Mouse (Mus musculus) heart, embryonic 11.5 days (tissue): ENCODE results near the gene Safb2. TPM values are rescaled to one million over a fixed set of nuclear protein-coding genes. Genes with fewer than 3 reads are reported as not detected.

Experiments used
- ATAC-seq: fragments of 200-750 bp; cut with Nextera tagmentation; replicated peaks from 2 replicates; pipeline ENCODE4 v1.8.0; 2017; ENCODE audit warnings: moderate library complexity; ENCODE audit not compliant: insufficient number of reproducible peaks, low FRiP score, low TSS enrichment
- H3K27ac ChIP-seq: fragments of 300-500 bp; sonication (generic); 2 replicates; pipeline ENCODE4 v1.5.1; 2014; ENCODE audit warnings: mild to moderate bottlenecking, low read depth, low read length
- H3K27me3 ChIP-seq: fragments of 300-500 bp; sonication (generic); 2 replicates; pipeline ENCODE4 v1.6.1; 2014; ENCODE audit warnings: mild to moderate bottlenecking, low read length, mixed read lengths; ENCODE audit not compliant: control insufficient read depth, insufficient read depth
- H3K36me3 ChIP-seq: fragments of 300-500 bp; sonication (generic); 2 replicates; pipeline ENCODE4 v1.6.1; 2014; ENCODE audit warnings: mild to moderate bottlenecking, low read length, moderate library complexity, mixed read lengths; ENCODE audit not compliant: control insufficient read depth, insufficient read depth
- H3K4me1 ChIP-seq: fragments of 300-500 bp; sonication (generic); 2 replicates; pipeline ENCODE4 v1.6.1; 2014; ENCODE audit warnings: low read length; ENCODE audit not compliant: control insufficient read depth, insufficient read depth
- H3K4me2 ChIP-seq: fragments of 300-500 bp; sonication (generic); 2 replicates; pipeline ENCODE4 v1.6.1; 2014; ENCODE audit warnings: mild to moderate bottlenecking, moderate library complexity
- H3K4me3 ChIP-seq: fragments of 300-500 bp; sonication (generic); 2 replicates; pipeline ENCODE4 v1.5.1; 2014; ENCODE audit warnings: low read depth, low read length
- H3K9ac ChIP-seq: fragments of 300-500 bp; sonication (generic); 2 replicates; pipeline ENCODE4 v1.6.1; 2014; ENCODE audit warnings: mild to moderate bottlenecking, low read depth, low read length, moderate library complexity
- H3K9me3 ChIP-seq: fragments of 300-500 bp; sonication (generic); replicated peaks from 2 replicates; pipeline ENCODE4 v1.6.1; 2016; ENCODE audit warnings: low read length; ENCODE audit not compliant: control insufficient read depth
- WGBS: fragments of 180-500 bp; shearing (Covaris S2); extraction: QIAGEN DNeasy Blood & Tissue Kit; methylation state at CpG from one replicate; pipeline ENCODE4 v1.1.7; 2014; ENCODE audit not compliant: insufficient replicate concordance; 5-methylcytosine and 5-hydroxymethylcytosine counted together
- polyA plus RNA-seq: library from polyadenylated mRNA; unstranded; fragments of >200 nt; fragmentation: Nextera tagmentation; extraction: Ambion mirVana; gene quantifications from 2 replicates; pipeline ENCODE4 v1.2.1, GENCODE M21; 2014

The Safb2 gene
- polyA plus RNA-seq, 1 experiment from 2014 or later = 47.7 TPM

DNA sequence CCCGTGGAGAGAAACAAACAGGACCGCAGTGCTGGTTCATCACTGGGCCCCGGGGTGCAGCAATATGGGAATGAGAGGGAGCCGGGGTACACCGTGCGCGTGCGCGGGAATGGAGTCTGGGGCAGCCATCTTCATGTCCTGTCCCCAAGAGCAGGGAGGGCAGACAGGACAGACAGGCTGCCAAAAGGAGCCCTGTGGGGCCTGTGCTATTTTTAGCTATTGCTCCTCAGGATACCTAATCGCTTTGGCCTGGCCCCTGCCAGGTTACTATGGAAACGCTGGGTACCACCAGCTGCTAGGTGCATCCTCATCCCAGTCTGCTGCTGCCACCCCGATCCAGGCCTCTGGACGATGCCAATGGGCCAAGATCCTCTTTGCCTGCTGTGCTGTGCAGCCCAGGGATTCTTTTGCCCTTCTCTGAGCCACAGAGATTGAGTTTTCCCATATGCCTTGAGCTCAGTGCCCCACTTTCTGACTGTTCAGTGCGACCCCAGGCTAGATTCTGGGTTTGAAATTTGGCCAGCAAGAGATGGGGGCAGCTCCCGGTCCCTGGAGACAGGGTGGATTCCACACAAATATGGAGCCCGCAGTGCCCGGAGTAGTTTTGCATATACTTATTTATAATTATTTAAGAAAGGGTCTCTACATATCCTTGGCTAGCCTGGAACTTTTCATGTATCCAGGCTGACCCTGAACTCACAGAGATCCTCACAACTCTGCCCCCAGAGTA lies 37.1 kb downstream of the Safb2 start:
- H3K27me3 ChIP-seq = 0 out of 2 replicates have a peak, but pooled peaks cover under 1% of the 10 kb centered on the region
- WGBS = 63% methylated on average over 17 of the region's 17 CpGs
- ATAC-seq = no peak
- H3K9me3 ChIP-seq = no peaks in the 10 kb centered on the region
- no peak overlapping the region for H3K4me2 ChIP-seq
- no peaks in the 10 kb centered on the region for H3K4me1 ChIP-seq
- no peak overlapping the region for H3K27ac ChIP-seq
- H3K9ac ChIP-seq = no peak overlapping the region
- no peaks in the 10 kb centered on the region for H3K36me3 ChIP-seq
- H3K4me3 ChIP-seq = no peak overlapping the region

DNA sequence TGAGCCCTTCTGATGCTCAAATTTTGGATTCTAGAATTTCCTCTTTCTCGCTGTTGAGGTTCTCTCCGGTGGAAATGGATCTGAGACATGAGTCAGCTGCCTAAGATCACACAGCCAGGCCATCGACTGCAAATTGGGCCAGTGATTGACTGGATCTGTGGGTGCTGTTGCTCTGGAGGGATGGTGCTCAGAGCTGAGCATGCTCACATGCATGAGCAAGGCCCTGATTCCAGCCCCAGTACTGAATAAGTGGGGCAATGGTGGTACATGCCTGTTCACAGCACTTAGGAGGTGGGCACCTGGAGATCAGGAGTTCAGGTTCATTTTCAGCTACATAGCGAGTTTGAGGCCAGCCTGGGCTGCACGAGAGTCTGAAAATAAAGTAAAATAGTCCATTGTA lies 37.8 kb downstream of the Safb2 start:
- no peaks in the 10 kb centered on the region for H3K4me1 ChIP-seq
- no peak overlapping the region for H3K9ac ChIP-seq
- H3K4me2 ChIP-seq = no peak overlapping the region
- no peaks in the 10 kb centered on the region for H3K36me3 ChIP-seq
- WGBS = 84% methylated on average over 5 of the region's 5 CpGs
- no peak overlapping the region for H3K4me3 ChIP-seq
- no peaks in the 10 kb centered on the region for H3K9me3 ChIP-seq
- H3K27ac ChIP-seq = no peak overlapping the region
- no peak for ATAC-seq
- 0 out of 2 replicates have a peak, but pooled peaks cover 5% of the 10 kb centered on the region for H3K27me3 ChIP-seq

DNA sequence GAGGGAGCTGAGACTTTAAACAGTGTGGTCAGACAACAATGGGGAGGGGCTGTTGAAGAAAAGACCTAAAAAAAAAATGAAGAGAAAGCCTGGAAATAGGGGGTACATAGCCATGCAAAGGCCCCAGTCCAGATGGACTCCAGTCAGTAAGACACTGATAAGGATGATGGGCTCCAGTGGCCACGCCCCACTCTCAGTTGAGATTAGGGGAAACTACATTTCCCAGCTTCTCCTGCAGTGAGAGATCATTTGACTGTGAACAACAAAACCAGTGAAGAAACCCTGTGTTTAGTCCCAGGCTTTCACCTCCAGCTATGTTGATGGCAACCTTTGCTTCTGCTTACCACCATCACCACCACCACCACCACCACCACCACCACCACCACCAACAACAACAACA lies 38.4 kb downstream of the Safb2 start:
- no peak overlapping the region for H3K4me2 ChIP-seq
- H3K4me3 ChIP-seq = no peak overlapping the region
- H3K9ac ChIP-seq = no peak overlapping the region
- 53% methylated on average over 1 of the region's 1 CpGs for WGBS
- H3K4me1 ChIP-seq = no peaks in the 10 kb centered on the region
- no peaks in the 10 kb centered on the region for H3K9me3 ChIP-seq
- H3K36me3 ChIP-seq = no peaks in the 10 kb centered on the region
- no peak for ATAC-seq
- H3K27ac ChIP-seq = no peak overlapping the region
- H3K27me3 ChIP-seq = 0 out of 2 replicates have a peak, but pooled peaks cover 5% of the 10 kb centered on the region

DNA sequence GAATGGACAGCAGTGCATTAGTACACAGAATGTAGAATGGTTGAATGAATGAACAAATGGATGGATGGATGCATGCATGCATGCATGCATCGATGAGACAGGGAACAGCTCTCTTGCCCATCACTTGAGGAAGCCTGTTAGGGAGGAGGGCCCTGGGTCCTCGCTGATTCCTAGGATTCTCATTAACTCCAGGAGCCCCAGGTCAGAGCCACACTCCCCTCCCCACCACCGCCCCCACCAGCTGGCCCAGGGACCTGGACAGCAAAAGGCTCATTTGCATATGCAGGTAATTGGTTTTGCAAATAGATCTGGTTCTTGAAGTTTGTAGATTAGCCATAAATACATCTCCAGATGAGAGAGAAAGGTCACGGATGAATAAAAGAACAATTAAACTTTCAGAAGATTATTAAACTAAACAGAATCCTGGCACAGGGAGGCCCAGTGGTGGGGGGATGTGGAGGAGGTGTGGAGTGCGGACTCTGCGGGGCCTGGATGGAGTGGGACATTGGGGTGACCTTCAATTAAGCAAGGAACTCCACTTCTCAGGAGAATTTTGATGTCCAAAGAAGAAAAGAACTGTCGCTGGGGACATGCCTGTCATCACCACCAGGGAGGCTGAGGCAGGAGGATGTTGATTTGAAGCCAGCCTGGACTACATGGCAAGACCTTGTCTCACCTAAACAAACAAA lies 39.5 kb downstream of the Safb2 start:
- Histone ChIP-seq H3K4me2 (no peak overlapping the region), H3K27ac (no peak overlapping the region), H3K9ac (no peak overlapping the region), H3K27me3 (peaks cover 5% of the 10 kb centered on the region; the same call in 1 of the 2 replicates), H3K36me3 (no peaks in the 10 kb centered on the region), H3K4me3 (no peak overlapping the region), H3K9me3 (no peaks in the 10 kb centered on the region), H3K4me1 (no peaks in the 10 kb centered on the region)
- ATAC-seq = no peak
- WGBS = 76% methylated on average over 7 of the region's 7 CpGs

DNA sequence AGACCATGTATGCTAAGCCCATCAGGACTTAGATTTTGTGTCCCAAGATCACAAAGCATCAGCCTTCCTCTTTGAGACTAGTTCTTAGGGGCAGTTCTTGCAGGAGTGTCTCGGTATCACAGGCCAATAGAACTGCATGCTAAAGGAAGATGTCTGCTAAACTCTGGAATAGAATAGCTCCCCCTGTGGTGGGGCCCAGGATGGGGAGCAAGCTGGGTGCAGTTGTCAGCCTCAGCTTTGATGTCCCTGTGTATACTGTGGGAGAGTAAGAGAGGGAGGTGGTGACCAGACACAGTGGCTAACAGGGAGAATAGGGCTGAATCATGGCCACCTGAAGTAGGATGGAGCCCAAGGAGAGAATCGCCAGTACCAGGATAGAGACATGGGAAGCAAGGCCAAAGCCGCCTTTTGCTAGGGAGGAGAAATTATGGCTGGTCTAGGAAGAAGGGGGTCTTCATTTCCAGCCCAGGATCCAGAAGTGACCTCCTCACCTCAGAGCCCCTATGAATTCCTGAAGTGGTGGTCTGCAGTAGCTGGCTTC lies 40.6 kb downstream of the Safb2 start:
- Histone ChIP-seq H3K4me1 (no peaks in the 10 kb centered on the region; the same call in 1 of the 2 replicates), H3K4me2 (no peak overlapping the region), H3K27ac (no peak overlapping the region), H3K4me3 (no peak overlapping the region), H3K9ac (no peak overlapping the region), H3K9me3 (no peaks in the 10 kb centered on the region), H3K27me3 (peaks cover 7% of the 10 kb centered on the region; the same call in 1 of the 2 replicates), H3K36me3 (no peaks in the 10 kb centered on the region)
- whole genome bisulfite sequencing = 71% methylated on average over 3 of the region's 3 CpGs
- no peak for ATAC-seq

DNA sequence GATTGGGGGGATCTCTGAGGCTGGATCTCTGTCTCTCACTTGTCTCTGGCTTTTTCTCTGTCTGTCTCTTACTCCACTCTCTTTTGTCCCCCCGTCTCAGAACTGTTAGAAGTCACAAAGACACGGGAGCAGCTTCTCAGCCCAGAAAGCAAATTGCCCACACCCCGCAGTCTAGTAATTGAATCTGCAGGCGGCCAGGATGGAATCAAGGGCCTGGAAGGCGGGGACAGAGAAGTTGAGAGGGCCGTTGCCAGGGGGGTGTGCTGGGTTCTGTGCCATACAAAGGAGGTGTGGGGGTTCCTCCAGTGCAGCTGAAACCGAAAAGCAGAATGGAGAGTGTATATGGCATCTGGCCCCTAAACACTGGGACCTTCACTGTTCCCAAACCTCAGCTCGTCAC lies 41.6 kb downstream of the Safb2 start:
- no peak for ATAC-seq
- Histone ChIP-seq H3K4me1 (peaks cover 5% of the 10 kb centered on the region; the same call in 1 of the 2 replicates), H3K4me3 (no peak overlapping the region), H3K4me2 (no peak overlapping the region), H3K27ac (no peak overlapping the region), H3K36me3 (no peaks in the 10 kb centered on the region), H3K9me3 (no peaks in the 10 kb centered on the region), H3K27me3 (peaks cover 7% of the 10 kb centered on the region; the same call in 1 of the 2 replicates), H3K9ac (no peak overlapping the region)
- WGBS = 48% methylated on average over 8 of the region's 8 CpGs

DNA sequence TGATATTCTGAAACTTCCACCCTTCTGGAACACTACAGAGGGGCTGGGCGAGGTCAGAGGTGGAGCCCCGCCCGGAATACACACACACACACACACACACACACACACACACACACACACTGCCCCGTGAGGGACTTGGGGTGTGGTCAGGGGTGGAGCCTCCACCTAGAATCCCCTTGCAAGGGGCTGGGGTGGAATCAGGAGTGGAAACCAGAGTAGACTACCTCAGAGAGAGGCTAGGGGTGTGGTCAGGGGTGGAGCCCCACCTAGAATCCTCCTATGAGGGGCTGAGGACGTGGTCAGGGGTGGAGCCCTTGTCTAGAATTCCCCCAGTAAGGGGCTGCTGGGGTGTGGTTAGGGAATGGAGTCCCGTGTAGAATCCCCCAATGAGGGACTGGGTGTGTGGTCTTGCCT lies 43.8 kb downstream of the Safb2 start:
- no peak overlapping the region for H3K27ac ChIP-seq

DNA sequence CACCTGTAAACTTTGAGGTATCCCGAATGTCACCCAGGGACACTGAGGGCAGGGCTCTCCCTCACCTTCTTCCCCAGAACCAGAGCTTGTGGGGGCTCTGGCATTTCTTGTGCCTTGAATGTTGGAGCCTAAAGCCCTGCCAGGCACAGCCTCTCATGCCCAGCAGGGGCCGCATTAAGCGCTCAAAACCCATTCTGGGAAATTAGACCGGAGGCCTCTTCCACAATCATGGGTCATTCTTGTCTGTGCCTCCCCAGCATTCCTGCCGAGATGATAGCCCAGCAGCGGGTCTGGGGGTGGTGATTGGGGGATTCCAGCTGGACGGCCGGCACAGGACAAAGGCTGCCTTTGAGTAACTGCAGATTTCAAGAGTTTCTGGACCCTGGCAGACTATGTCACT lies 46.5 kb downstream of the Safb2 start:
- H3K4me3 ChIP-seq = no peak overlapping the region
- H3K27ac ChIP-seq = no peak overlapping the region
- H3K36me3 ChIP-seq = no peaks in the 10 kb centered on the region
- WGBS = 30% methylated on average over 8 of the region's 8 CpGs
- H3K9me3 ChIP-seq = no peaks in the 10 kb centered on the region
- no peak overlapping the region for H3K9ac ChIP-seq
- no peak for ATAC-seq
- H3K27me3 ChIP-seq = peaks cover 7% of the 10 kb centered on the region
- no peak overlapping the region for H3K4me2 ChIP-seq
- peaks cover 6% of the 10 kb centered on the region; the same call in 1 of the 2 replicates for H3K4me1 ChIP-seq

More for the DNA sequence above, 43.8 kb downstream of the Safb2 start:
- ATAC-seq = no peak
- Histone ChIP-seq H3K36me3 (no peaks in the 10 kb centered on the region), H3K27me3 (peaks cover 7% of the 10 kb centered on the region), H3K4me3 (no peak overlapping the region), H3K9ac (no peak overlapping the region), H3K4me1 (peaks cover 6% of the 10 kb centered on the region; the same call in 1 of the 2 replicates), H3K4me2 (no peak overlapping the region), H3K9me3 (no peaks in the 10 kb centered on the region)
- WGBS = 45% methylated on average over 6 of the region's 6 CpGs
